Mouse (Mus musculus) myocyte (in vitro differentiated cells): Measurements from ENCODE around the gene Lmnb2.

Experiments used
- CEBPB ChIP-seq: IDR thresholded peaks from 2 replicates; pipeline ENCODE4 v1.6.1; 2011; ENCODE audit warnings: mild to moderate bottlenecking, moderate library complexity; ENCODE audit not compliant: poor library complexity, insufficient read depth, severe bottlenecking
- E2F4 ChIP-seq: IDR thresholded peaks from one replicate; pipeline ENCODE4 v1.6.1; 2011; ENCODE audit warnings: mild to moderate bottlenecking, control low read depth, moderate library complexity; ENCODE audit not compliant: insufficient read depth
- POLR2A ChIP-seq: IDR thresholded peaks from one replicate; pipeline ENCODE4 v1.6.1; 2011; ENCODE audit warnings: low read depth, mild to moderate bottlenecking, control low read depth, moderate library complexity; ENCODE audit not compliant: insufficient read length
- POLR2AphosphoS2 ChIP-seq: IDR thresholded peaks from one replicate; pipeline ENCODE4 v1.6.1; 2011; ENCODE audit warnings: low read depth, control low read depth; ENCODE audit not compliant: insufficient read length
- TCF12 ChIP-seq: IDR thresholded peaks from one replicate; pipeline ENCODE4 v1.6.1; 2011; ENCODE audit warnings: mild to moderate bottlenecking, control low read depth; ENCODE audit not compliant: poor library complexity, insufficient read depth, severe bottlenecking
- USF1 ChIP-seq: IDR thresholded peaks from one replicate; pipeline ENCODE4 v1.6.1; 2011; ENCODE audit warnings: low read depth, mild to moderate bottlenecking, control low read depth, moderate library complexity

GRCm38 (mm10) chr10:80897861-80898510 lies 20.1 kb downstream of the Lmnb2 start:
- TF ChIP-seq POLR2A, result peak; percentile 34
- no peak for TF ChIP-seq E2F4
- TF ChIP-seq CEBPB, result no peak
- no peak for TF ChIP-seq USF1
- TF ChIP-seq TCF12, result no peak
- TF ChIP-seq POLR2AphosphoS2, result peak; percentile 79
